Mouse (Mus musculus): Measurements from ENCODE around the gene Mag. TPM values are rescaled to one million over a fixed set of nuclear protein-coding genes. Genes with fewer than 3 reads are reported as not detected.

Mag gene
- polyA plus RNA-seq, 1 experiment: 3.5 TPM

DNA sequence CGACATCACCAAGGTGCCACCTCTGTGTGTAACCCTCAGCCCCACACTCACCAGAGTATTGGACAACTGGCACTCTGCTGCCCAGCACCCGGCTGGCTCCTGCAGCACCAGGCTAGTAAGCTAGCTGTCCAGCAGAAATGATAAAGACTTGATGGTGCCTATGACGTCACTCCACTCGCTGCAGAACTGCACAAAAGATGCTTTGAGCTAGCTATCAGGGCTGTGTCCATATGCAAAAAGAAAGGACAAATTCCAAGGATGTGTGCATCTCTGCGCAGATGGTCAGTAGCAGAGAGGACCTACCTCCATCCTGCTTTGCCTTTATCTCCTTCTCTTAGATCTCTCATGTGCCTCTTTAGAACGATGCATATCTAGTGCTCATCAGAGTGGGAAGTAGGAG is 58.6 kb downstream of the Mag start, which contains the start of gene Ffar3:
TSS of gene Ffar3 (minus strand) at position 101 of the 400 bp plus-strand sequence.
- 78% methylated on average over 6 of the region's 6 CpGs for WGBS
- TF ChIP-seq POLR2A (IDR thresholded peaks at IDR 0.05; ENCODE audit: low read depth, low read length): no peak
- no peak within 1 kb of the TSS for H3K4me3 ChIP-seq (ENCODE audit: extremely low read depth, insufficient read depth, insufficient read length)

DNA sequence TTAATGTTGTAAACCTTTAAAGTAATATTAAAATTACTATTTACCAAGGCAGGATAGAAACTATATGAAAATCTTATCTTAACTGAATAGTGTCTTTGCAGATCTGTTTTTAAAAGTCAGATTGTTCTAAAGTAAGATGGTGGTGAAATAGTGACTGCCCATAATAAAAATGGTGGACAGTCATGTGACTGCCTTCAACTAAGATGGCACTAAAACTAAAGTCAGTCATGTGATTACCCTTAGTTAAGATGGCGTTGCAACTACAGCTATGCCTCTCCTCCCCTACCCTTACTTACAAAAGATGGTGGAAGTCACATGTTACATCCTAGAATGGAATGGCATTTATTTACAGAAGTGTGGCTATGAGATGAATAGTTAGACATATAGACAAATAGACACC is 63.3 kb downstream of the Mag start:
- H3K4me1 ChIP-seq (ENCODE audit: control insufficient read depth, insufficient read depth, insufficient read length): no peaks in the 10 kb centered on the region
- no peaks in the 10 kb centered on the region for H3K36me3 ChIP-seq (ENCODE audit: control insufficient read depth, insufficient read depth, low read length)
- 91% methylated on average over 1 of the region's 1 CpGs for WGBS
- H3K27me3 ChIP-seq (ENCODE audit: control insufficient read depth, insufficient read depth, low read length): no peaks in the 10 kb centered on the region
- H3K4me3 ChIP-seq (ENCODE audit: extremely low read depth, insufficient read depth, insufficient read length): no peak overlapping the region
- no peak overlapping the region for H3K27ac ChIP-seq (ENCODE audit: insufficient read depth, low read length)
- DNase-seq (ENCODE audit: low read depth in 1 of 2, low spot score in 2 of 2): no peak
- TF ChIP-seq CTCF (IDR thresholded peaks at IDR 0.05; ENCODE audit: extremely low read depth, insufficient read depth, insufficient read length, insufficient replicate concordance) (no peak), POLR2A (IDR thresholded peaks at IDR 0.05; ENCODE audit: low read depth, low read length) (no peak)

More for the DNA sequence above, 58.6 kb downstream of the Mag start, which contains the start of gene Ffar3:
- no peak for DNase-seq (ENCODE audit: low read depth in 1 of 2, low spot score in 2 of 2)
- Histone ChIP-seq H3K27me3 (ENCODE audit: control insufficient read depth, insufficient read depth, low read length) (no peaks in the 10 kb centered on the region), H3K4me1 (ENCODE audit: control insufficient read depth, insufficient read depth, insufficient read length) (peaks cover 10% of the 10 kb centered on the region; the same call in 1 of the 2 replicates), H3K27ac (ENCODE audit: insufficient read depth, low read length) (no peak within 1 kb of the TSS), H3K36me3 (ENCODE audit: control insufficient read depth, insufficient read depth, low read length) (no peaks in the 10 kb centered on the region)

Other genes starting within 250 kb of the Mag start
- gene Haus5, start 249.9 kb downstream of the Mag start, polyA plus RNA-seq (2012; rRNA removed): 13.3 and 18.5 TPM in 2 replicates
- gene Pmis2, start 243.3 kb downstream of the Mag start, polyA plus RNA-seq (2012; rRNA removed): not detected in 2 replicates
- gene 2200002J24Rik, start 215.9 kb downstream of the Mag start, polyA plus RNA-seq (2012; rRNA removed): 0.41 and 0.63 TPM in 2 replicates
- gene Atp4a, start 202.7 kb downstream of the Mag start, polyA plus RNA-seq (2012; rRNA removed): 0.90 and 1.0 TPM in 2 replicates
- gene Tmem147, start 185.3 kb downstream of the Mag start, polyA plus RNA-seq (2012; rRNA removed): 103 and 107 TPM in 2 replicates
- gene Gapdhs, start 171.2 kb downstream of the Mag start, polyA plus RNA-seq (2012; rRNA removed): 0.12 TPM in 1 of 2 replicates, not detected in the other
- 0.47 and 0.97 TPM in 2 replicates for gene Sbsn, start 163.4 kb downstream of the Mag start, polyA plus RNA-seq (2012; rRNA removed)
- 1.1 and 1.5 TPM in 2 replicates for gene Dmkn, start 151.1 kb downstream of the Mag start, polyA plus RNA-seq (2012; rRNA removed)
- not detected in 2 replicates for gene Krtdap, start 127.0 kb downstream of the Mag start, polyA plus RNA-seq (2012; rRNA removed)
- gene Ffar2, start 91.1 kb downstream of the Mag start, polyA plus RNA-seq (2012; rRNA removed): 19.2 and 38.6 TPM in 2 replicates
- 0.59 and 0.84 TPM in 2 replicates for gene Ffar3, start 58.7 kb downstream of the Mag start, polyA plus RNA-seq (2012; rRNA removed)
- gene Ffar1, start 53.3 kb downstream of the Mag start, polyA plus RNA-seq (2012; rRNA removed): 17.0 and 20.1 TPM in 2 replicates
- 269 and 316 TPM in 2 replicates for gene Cd22, start 34.5 kb downstream of the Mag start, polyA plus RNA-seq (2012; rRNA removed)
- 15.6 and 18.2 TPM in 2 replicates for gene Hamp2, start 9.8 kb upstream of the Mag start, polyA plus RNA-seq (2012; rRNA removed)
- 0.82 TPM in 1 of 2 replicates, not detected in the other for gene Hamp, start 29.2 kb upstream of the Mag start, polyA plus RNA-seq (2012; rRNA removed)
- gene Usf2, start 41.9 kb upstream of the Mag start, polyA plus RNA-seq (2012; rRNA removed): 151 and 196 TPM in 2 replicates
- gene Lsr, start 58.6 kb upstream of the Mag start, polyA plus RNA-seq (2012; rRNA removed): 7.5 and 9.4 TPM in 2 replicates
- 0.35 and 0.63 TPM in 2 replicates for gene Fam187b, start 58.9 kb upstream of the Mag start, polyA plus RNA-seq (2012; rRNA removed)
- gene Fxyd5, start 127.6 kb upstream of the Mag start, polyA plus RNA-seq (2012; rRNA removed): 168 and 181 TPM in 2 replicates
- 1.1 and 1.2 TPM in 2 replicates for gene Fxyd7, start 136.6 kb upstream of the Mag start, polyA plus RNA-seq (2012; rRNA removed)
- gene Fxyd1, start 142.3 kb upstream of the Mag start, polyA plus RNA-seq (2012; rRNA removed): 60.6 and 67.6 TPM in 2 replicates
- gene Lgi4, start 144.5 kb upstream of the Mag start, polyA plus RNA-seq (2012; rRNA removed): 0.92 and 1.0 TPM in 2 replicates
- 0.94 and 1.8 TPM in 2 replicates for gene Fxyd3, start 161.8 kb upstream of the Mag start, polyA plus RNA-seq (2012; rRNA removed)
- 22.1 and 26.8 TPM in 2 replicates for gene Hpn, start 200.4 kb upstream of the Mag start, polyA plus RNA-seq (2012; rRNA removed)
- gene Scn1b, start 212.1 kb upstream of the Mag start, polyA plus RNA-seq (2012; rRNA removed): 41.6 and 48.4 TPM in 2 replicates
- 325 and 338 TPM in 2 replicates for gene Gramd1a, start 241.0 kb upstream of the Mag start, polyA plus RNA-seq (2012; rRNA removed)